Mouse (Mus musculus): ENCODE results near the gene Fcor. TPM values are rescaled to one million over a fixed set of nuclear protein-coding genes. Genes with fewer than 3 reads are reported as not detected.

Fcor gene
- polyA plus RNA-seq, 1 experiment = 0.95 TPM

- H3K27me3 ChIP-seq (ENCODE audit: control insufficient read depth, insufficient read depth, insufficient read length) = no peaks in the 10 kb centered on the region
- no peaks in the 10 kb centered on the region for H3K36me3 ChIP-seq (ENCODE audit: control insufficient read depth, insufficient read depth)
- H3K79me3 ChIP-seq (ENCODE audit: low read depth) = peaks cover 6% of the 10 kb centered on the region
- no peak within 1 kb of the TSS for H3K4me3 ChIP-seq (ENCODE audit: insufficient read depth, poor library complexity, severe bottlenecking)
- peaks cover 7% of the 10 kb centered on the region for H3K79me2 ChIP-seq (ENCODE audit: control insufficient read depth, insufficient read depth)
- no peak for TF ChIP-seq MAX (IDR thresholded peaks at IDR 0.05)
- TF ChIP-seq CEBPB (IDR thresholded peaks at IDR 0.05; ENCODE audit: low read depth) = no peak
- TF ChIP-seq USF1 (IDR thresholded peaks at IDR 0.05; ENCODE audit: low read depth) = no peak
- no peak for TF ChIP-seq MYOD1 (IDR thresholded peaks at IDR 0.05; ENCODE audit: control insufficient read depth, insufficient read length, low read depth)
- no peak for TF ChIP-seq CTCF (IDR thresholded peaks at IDR 0.05; ENCODE audit: control insufficient read depth, insufficient read depth, insufficient read length)
- no peak for TF ChIP-seq FOSL1 (IDR thresholded peaks at IDR 0.05; ENCODE audit: insufficient read depth, low read length, poor library complexity, severe bottlenecking)
- TF ChIP-seq MYOG (IDR thresholded peaks at IDR 0.05; ENCODE audit: control insufficient read depth, extremely low read depth, insufficient read length) = no peak
- no peak within 1 kb of the TSS for H3ac ChIP-seq (ENCODE audit: control insufficient read depth, insufficient read length, low read depth)
Observed at GRCm38 (mm10) chr8:3625445-3625844, 46.7 kb downstream of the Fcor start, which contains the start of gene Pcp2. TSS of gene Pcp2 (minus strand) at chr8:3625545.

GRCm38 (mm10) chr8:3622119-3622518 is 50.0 kb downstream of the Fcor start:
- TF ChIP-seq CTCF (IDR thresholded peaks at IDR 0.05; ENCODE audit: control insufficient read depth, insufficient read depth, insufficient read length) (no peak), FOSL1 (IDR thresholded peaks at IDR 0.05; ENCODE audit: insufficient read depth, low read length, poor library complexity, severe bottlenecking) (no peak), MYOG (IDR thresholded peaks at IDR 0.05; ENCODE audit: control insufficient read depth, extremely low read depth, insufficient read length) (no peak), MAX (IDR thresholded peaks at IDR 0.05) (no peak), MYOD1 (IDR thresholded peaks at IDR 0.05; ENCODE audit: control insufficient read depth, insufficient read length, low read depth) (no peak), CEBPB (IDR thresholded peaks at IDR 0.05; ENCODE audit: low read depth) (no peak), USF1 (IDR thresholded peaks at IDR 0.05; ENCODE audit: low read depth) (no peak)

GRCm38 (mm10) chr8:3621199-3621970 is 50.8 kb downstream of the Fcor start, which contains the start of the genes Xab2 and Pet100:
TSS of gene Xab2 (minus strand) at chr8:3621316.
TSS of gene Pet100 (plus strand) at chr8:3621548.
- Histone ChIP-seq H3K36me3 (ENCODE audit: control insufficient read depth, insufficient read depth) (peaks cover 21% of the 10 kb centered on the region), H3K27me3 (ENCODE audit: control insufficient read depth, insufficient read depth, insufficient read length) (no peaks in the 10 kb centered on the region), H3K79me3 (ENCODE audit: low read depth) (peaks cover 30% of the 10 kb centered on the region), H3K4me3 (ENCODE audit: insufficient read depth, poor library complexity, severe bottlenecking) (peak within 1 kb of the TSS; percentile 79), H3K79me2 (ENCODE audit: control insufficient read depth, insufficient read depth) (peaks cover 36% of the 10 kb centered on the region), H3ac (ENCODE audit: control insufficient read depth, insufficient read length, low read depth) (peak within 1 kb of the TSS; percentile 75)
- TF ChIP-seq USF1 (IDR thresholded peaks at IDR 0.05; ENCODE audit: low read depth) (no peak), MAX (IDR thresholded peaks at IDR 0.05) (no peak), FOSL1 (IDR thresholded peaks at IDR 0.05; ENCODE audit: insufficient read depth, low read length, poor library complexity, severe bottlenecking) (no peak), CTCF (IDR thresholded peaks at IDR 0.05; ENCODE audit: control insufficient read depth, insufficient read depth, insufficient read length) (no peak), MYOD1 (IDR thresholded peaks at IDR 0.05; ENCODE audit: control insufficient read depth, insufficient read length, low read depth) (no peak), CEBPB (IDR thresholded peaks at IDR 0.05; ENCODE audit: low read depth) (no peak), MYOG (IDR thresholded peaks at IDR 0.05; ENCODE audit: control insufficient read depth, extremely low read depth, insufficient read length) (no peak)

More at GRCm38 (mm10) chr8:3622119-3622518, 50.0 kb downstream of the Fcor start:
- Histone ChIP-seq H3K27me3 (ENCODE audit: control insufficient read depth, insufficient read depth, insufficient read length) (no peaks in the 10 kb centered on the region), H3K36me3 (ENCODE audit: control insufficient read depth, insufficient read depth) (peaks cover 15% of the 10 kb centered on the region), H3K79me2 (ENCODE audit: control insufficient read depth, insufficient read depth) (peaks cover 36% of the 10 kb centered on the region), H3K79me3 (ENCODE audit: low read depth) (peaks cover 30% of the 10 kb centered on the region), H3ac (ENCODE audit: control insufficient read depth, insufficient read length, low read depth) (peak overlapping the region; percentile 54), H3K4me3 (ENCODE audit: insufficient read depth, poor library complexity, severe bottlenecking) (peak overlapping the region; percentile 65)

Other genes with a start within 250 kb of the Fcor start
- gene Pex11g, start 204.7 kb downstream of the Fcor start, polyA plus RNA-seq (2012; fragmentation: generic; extraction: Trizol) = 1.5 TPM
- not detected for gene Tex45, start 201.5 kb downstream of the Fcor start, polyA plus RNA-seq (2012; fragmentation: generic; extraction: Trizol)
- gene Zfp358, start 179.2 kb downstream of the Fcor start, polyA plus RNA-seq (2012; fragmentation: generic; extraction: Trizol) = 30.6 TPM
- 38.7 TPM for gene Mcoln1, start 171.9 kb downstream of the Fcor start, polyA plus RNA-seq (2012; fragmentation: generic; extraction: Trizol)
- gene Pnpla6, start 157.0 kb downstream of the Fcor start, polyA plus RNA-seq (2012; fragmentation: generic; extraction: Trizol) = 18.6 TPM
- gene C330021F23Rik, start 104.4 kb downstream of the Fcor start, polyA plus RNA-seq (2012; fragmentation: generic; extraction: Trizol) = not detected
- 0.19 TPM for gene Camsap3, start 85.1 kb downstream of the Fcor start, polyA plus RNA-seq (2012; fragmentation: generic; extraction: Trizol)
- 38.2 TPM for gene Xab2, start 51.0 kb downstream of the Fcor start, polyA plus RNA-seq (2012; fragmentation: generic; extraction: Trizol)
- 55.4 TPM for gene Pet100, start 50.8 kb downstream of the Fcor start, polyA plus RNA-seq (2012; fragmentation: generic; extraction: Trizol)
- gene Pcp2, start 46.8 kb downstream of the Fcor start, polyA plus RNA-seq (2012; fragmentation: generic; extraction: Trizol) = 0.70 TPM
- gene Stxbp2, start 41.4 kb downstream of the Fcor start, polyA plus RNA-seq (2012; fragmentation: generic; extraction: Trizol) = 8.9 TPM
- gene Retn, start 16.6 kb downstream of the Fcor start, polyA plus RNA-seq (2012; fragmentation: generic; extraction: Trizol) = not detected
- gene Mcemp1, start 6.6 kb downstream of the Fcor start, polyA plus RNA-seq (2012; fragmentation: generic; extraction: Trizol) = not detected
- 36.7 TPM for gene Trappc5, start 3.9 kb upstream of the Fcor start, polyA plus RNA-seq (2012; fragmentation: generic; extraction: Trizol)
- 0.01 TPM for gene Fcer2a, start 21.8 kb upstream of the Fcor start, polyA plus RNA-seq (2012; fragmentation: generic; extraction: Trizol)
- gene Clec4g, start 48.3 kb upstream of the Fcor start, polyA plus RNA-seq (2012; fragmentation: generic; extraction: Trizol) = not detected
- not detected for gene Cd209a, start 76.6 kb upstream of the Fcor start, polyA plus RNA-seq (2012; fragmentation: generic; extraction: Trizol)
- not detected for gene Cd209e, start 181.9 kb upstream of the Fcor start, polyA plus RNA-seq (2012; fragmentation: generic; extraction: Trizol)
- gene Cd209d, start 206.2 kb upstream of the Fcor start, polyA plus RNA-seq (2012; fragmentation: generic; extraction: Trizol) = not detected